Mouse (Mus musculus) E14TG2a.4 (cell line): ENCODE measurements around the gene Cfap58.

Source experiments
- CTCF ChIP-seq: conservative IDR thresholded peaks from 2 replicates; pipeline ENCODE4 v1.5.1; 2014; ENCODE audit warnings: low read length
- NANOG ChIP-seq: IDR thresholded peaks from 2 replicates; pipeline ENCODE4 v1.6.1; 2014; ENCODE audit warnings: borderline replicate concordance, low read length, mixed read lengths
- POU5F1 ChIP-seq: IDR thresholded peaks from 2 replicates; pipeline ENCODE4 v1.6.1; 2014; ENCODE audit warnings: low read length, borderline replicate concordance

DNA sequence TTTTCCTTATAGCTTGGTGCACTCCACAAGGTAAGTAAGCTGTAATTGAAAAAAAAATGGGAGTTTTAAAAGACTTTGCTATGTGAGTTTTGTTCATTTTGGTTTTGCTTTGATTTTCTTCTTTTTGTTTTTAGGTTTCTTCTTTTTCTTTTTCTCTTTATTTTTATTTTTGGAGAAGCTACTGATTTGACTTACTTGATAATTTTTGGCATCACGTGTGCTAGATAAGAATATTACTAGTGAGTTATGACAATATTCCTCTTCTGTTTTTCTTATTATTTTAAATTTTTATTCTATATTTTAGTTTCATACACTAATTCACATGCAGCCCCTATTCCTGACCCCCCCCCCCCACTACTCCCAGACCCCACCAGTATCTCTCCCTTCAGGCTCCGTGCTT is 10.4 kb upstream of the Cfap58 start:
- TF ChIP-seq NANOG (no peak), CTCF (no peak), POU5F1 (no peak)
